Mouse (Mus musculus): ENCODE measurements around the gene Kif28. TPM values are rescaled to one million over a fixed set of nuclear protein-coding genes. Genes with fewer than 3 reads are reported as not detected.
A peak's percentile ranks its signal among the peaks of the same experiment; 100 is the strongest.
"Not testable (repeated sequence)": the region's sequence is repeated elsewhere in the genome, so short reads cannot be mapped to it uniquely, and the experiment has no call there.

Kif28 gene
- polyA plus RNA-seq, 1 experiment: not detected

DNA sequence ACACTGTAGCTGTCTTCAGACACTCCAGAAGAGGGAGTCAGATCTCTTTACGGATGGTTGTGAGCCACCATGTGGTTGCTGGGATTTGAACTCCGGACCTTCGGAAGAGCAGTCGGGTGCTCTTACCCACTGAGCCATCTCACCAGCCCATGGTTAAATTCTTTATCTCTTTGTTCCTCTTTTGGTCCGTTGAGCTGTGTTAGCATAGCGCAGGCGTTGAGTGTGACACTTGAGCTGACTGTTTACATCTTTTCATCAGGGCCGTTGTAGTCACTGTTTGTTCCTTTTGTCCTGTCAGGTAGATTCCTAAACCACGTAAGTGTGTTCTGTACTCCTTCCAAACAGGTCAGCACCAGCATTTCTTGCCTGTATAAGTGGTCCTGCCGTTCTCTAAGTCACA, 62.3 kb downstream of the Kif28 start:
- H3K27ac ChIP-seq (replicated peaks; ENCODE audit: low read depth, low read length); H3K4me1 ChIP-seq (ENCODE audit: control insufficient read depth, insufficient read depth, insufficient read length, low read length); H3K4me3 ChIP-seq (ENCODE audit: insufficient read depth, low read depth, low read length): not testable (repeated sequence)

DNA sequence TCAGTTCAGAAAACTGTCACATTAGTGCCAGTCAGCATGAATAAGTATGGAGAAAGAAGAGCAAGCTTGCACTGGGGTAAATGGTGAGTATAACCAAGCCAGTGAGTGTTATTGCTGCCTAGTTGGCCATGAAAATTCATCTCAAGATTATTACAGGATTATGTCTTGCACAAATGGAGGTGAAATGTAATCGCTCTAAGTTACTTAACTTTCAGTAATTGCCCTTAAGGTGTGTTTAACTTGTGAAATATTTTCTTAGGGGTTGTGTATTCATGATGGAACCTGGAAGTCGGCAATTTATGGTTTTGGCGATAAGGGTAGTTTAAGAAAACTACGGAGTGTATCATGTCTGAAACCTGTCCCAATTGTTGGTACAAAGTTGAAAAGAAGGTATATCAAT, 65.7 kb downstream of the Kif28 start:
- Histone ChIP-seq H3K4me1 (ENCODE audit: control insufficient read depth, insufficient read depth, insufficient read length, low read length) (no peaks in the 10 kb centered on the region), H3K27ac (replicated peaks; ENCODE audit: low read depth, low read length) (no peak overlapping the region), H3K4me3 (ENCODE audit: insufficient read depth, low read depth, low read length) (no peak overlapping the region)

DNA sequence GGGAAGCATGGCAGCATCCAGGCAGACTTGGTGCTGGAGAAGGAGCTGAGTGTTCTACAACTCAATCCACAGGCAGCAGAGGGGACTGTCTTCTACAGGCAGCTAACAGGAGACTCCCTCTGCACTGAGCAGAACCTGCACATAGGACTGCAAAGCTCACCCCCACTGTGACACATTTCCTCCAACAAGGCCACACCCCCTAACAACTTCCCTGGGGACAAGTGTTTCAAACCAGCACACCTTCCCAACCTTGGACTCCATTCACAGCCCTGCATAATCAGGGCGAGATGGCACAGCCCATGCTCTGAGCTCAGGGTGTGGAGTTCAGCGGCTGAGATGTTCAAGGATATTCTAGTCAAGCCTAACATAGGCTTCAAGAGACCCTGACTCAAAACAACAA, 68.0 kb downstream of the Kif28 start:
- H3K4me3 ChIP-seq (ENCODE audit: insufficient read depth, low read depth, low read length): no peak overlapping the region
- no peak overlapping the region for H3K27ac ChIP-seq (replicated peaks; ENCODE audit: low read depth, low read length)
- H3K4me1 ChIP-seq (ENCODE audit: control insufficient read depth, insufficient read depth, insufficient read length, low read length): no peaks in the 10 kb centered on the region

DNA sequence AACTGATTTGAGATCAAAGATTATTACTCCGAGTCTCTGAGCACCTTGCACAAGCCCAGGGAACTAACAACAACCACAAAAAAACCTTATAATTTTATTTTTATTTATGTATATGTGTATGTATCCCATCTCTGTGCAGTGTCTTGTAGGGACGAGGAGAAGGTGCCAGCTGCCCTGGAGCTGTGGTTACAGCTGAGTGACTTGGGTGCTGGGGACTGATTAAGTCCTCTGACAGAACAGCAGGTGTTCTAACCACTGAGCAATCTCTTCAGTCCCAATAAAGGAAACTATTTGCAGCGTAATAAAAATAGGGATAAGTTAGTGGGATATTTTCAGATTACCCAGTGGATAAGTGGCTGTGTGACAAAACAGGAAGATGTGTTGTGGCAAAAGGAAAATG, 70.7 kb downstream of the Kif28 start:
- no peaks in the 10 kb centered on the region for H3K4me1 ChIP-seq (ENCODE audit: control insufficient read depth, insufficient read depth, insufficient read length, low read length)
- H3K4me3 ChIP-seq (ENCODE audit: insufficient read depth, low read depth, low read length): no peak overlapping the region
- no peak overlapping the region for H3K27ac ChIP-seq (replicated peaks; ENCODE audit: low read depth, low read length)

GRCm38 (mm10) chr1:179668836-179669537, 76.1 kb downstream of the Kif28 start:
- no peak overlapping the region for H3K27ac ChIP-seq (replicated peaks; ENCODE audit: low read depth, low read length)
- H3K4me3 ChIP-seq (ENCODE audit: insufficient read depth, low read depth, low read length): peak overlapping the region; percentile 76

GRCm38 (mm10) chr1:179668013-179668805, 76.9 kb downstream of the Kif28 start, which contains the start of gene Sccpdh:
Gene Sccpdh (plus strand): TSS chr1:179668210.
- no peaks in the 10 kb centered on the region for H3K4me1 ChIP-seq (ENCODE audit: control insufficient read depth, insufficient read depth, insufficient read length, low read length)
- peak within 1 kb of the TSS; percentile 76 for H3K4me3 ChIP-seq (ENCODE audit: insufficient read depth, low read depth, low read length)
- no peak within 1 kb of the TSS for H3K27ac ChIP-seq (replicated peaks; ENCODE audit: low read depth, low read length)

More at GRCm38 (mm10) chr1:179668836-179669537, 76.1 kb downstream of the Kif28 start:
- H3K4me1 ChIP-seq (ENCODE audit: control insufficient read depth, insufficient read depth, insufficient read length, low read length): no peaks in the 10 kb centered on the region

- no peaks in the 10 kb centered on the region for H3K4me1 ChIP-seq (ENCODE audit: control insufficient read depth, insufficient read depth, insufficient read length, low read length)
- H3K27ac ChIP-seq (replicated peaks; ENCODE audit: low read depth, low read length): no peak overlapping the region
- H3K4me3 ChIP-seq (ENCODE audit: insufficient read depth, low read depth, low read length): peak overlapping the region; percentile 76
Measured at GRCm38 (mm10) chr1:179667450-179667849, 77.6 kb downstream of the Kif28 start.

DNA sequence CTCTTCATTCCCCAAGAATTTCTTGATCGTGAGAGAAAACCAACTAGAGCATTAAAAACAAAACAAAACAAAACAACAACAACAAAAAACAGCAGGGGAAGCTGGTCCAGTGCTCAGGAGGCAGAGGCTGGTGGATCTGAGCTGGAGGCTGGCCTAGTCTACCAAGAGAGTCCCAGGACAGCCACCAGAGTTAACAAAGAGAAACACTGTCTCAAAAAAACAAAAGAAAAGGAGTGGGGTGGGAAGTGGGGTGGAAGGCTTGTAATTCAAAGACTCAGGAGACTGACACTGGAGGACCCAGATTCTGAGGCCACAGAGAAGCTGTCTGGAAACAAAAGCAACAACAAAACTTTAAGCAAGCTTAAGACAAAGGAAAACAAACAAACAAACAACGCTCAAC, 78.1 kb downstream of the Kif28 start:
- no peak overlapping the region for H3K4me3 ChIP-seq (ENCODE audit: insufficient read depth, low read depth, low read length)

GRCm38 (mm10) chr1:179664309-179664930, 80.7 kb downstream of the Kif28 start:
- Histone ChIP-seq H3K4me1 (ENCODE audit: control insufficient read depth, insufficient read depth, insufficient read length, low read length) (no peaks in the 10 kb centered on the region), H3K27ac (replicated peaks; ENCODE audit: low read depth, low read length) (no peak overlapping the region), H3K4me3 (ENCODE audit: insufficient read depth, low read depth, low read length) (no peak overlapping the region)

More for the DNA sequence above, 78.1 kb downstream of the Kif28 start:
- Histone ChIP-seq H3K27ac (replicated peaks; ENCODE audit: low read depth, low read length) (no peak overlapping the region), H3K4me1 (ENCODE audit: control insufficient read depth, insufficient read depth, insufficient read length, low read length) (no peaks in the 10 kb centered on the region)

GRCm38 (mm10) chr1:179663065-179663464, 82.0 kb downstream of the Kif28 start:
- no peak overlapping the region for H3K4me3 ChIP-seq (ENCODE audit: insufficient read depth, low read depth, low read length)
- no peak overlapping the region for H3K27ac ChIP-seq (replicated peaks; ENCODE audit: low read depth, low read length)
- H3K4me1 ChIP-seq (ENCODE audit: control insufficient read depth, insufficient read depth, insufficient read length, low read length): no peaks in the 10 kb centered on the region

DNA sequence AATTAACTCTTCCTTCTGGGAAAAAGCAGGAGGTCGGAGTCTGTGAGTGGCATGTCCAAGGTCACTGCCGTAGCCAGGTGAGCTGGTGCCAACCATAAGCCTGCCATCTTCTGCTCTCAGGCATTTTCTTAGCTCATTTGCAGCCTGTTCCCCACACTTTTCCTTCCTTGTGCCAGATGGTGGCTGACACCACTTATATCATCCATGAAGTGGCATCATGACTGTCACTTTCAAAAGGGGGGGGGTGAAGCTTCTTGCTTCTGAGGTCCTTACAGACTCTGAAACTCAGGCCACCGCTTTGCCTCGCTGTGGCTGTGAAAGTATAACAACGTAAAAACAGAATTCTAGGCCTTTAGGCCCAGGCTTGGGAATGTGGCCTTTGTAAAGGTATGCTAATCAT, 93.8 kb downstream of the Kif28 start:
- Histone ChIP-seq H3K4me1 (ENCODE audit: control insufficient read depth, insufficient read depth, insufficient read length, low read length) (peaks cover 6% of the 10 kb centered on the region; the same call in 1 of the 2 replicates), H3K4me3 (ENCODE audit: insufficient read depth, low read depth, low read length) (no peak overlapping the region), H3K27ac (replicated peaks; ENCODE audit: low read depth, low read length) (no peak overlapping the region)

DNA sequence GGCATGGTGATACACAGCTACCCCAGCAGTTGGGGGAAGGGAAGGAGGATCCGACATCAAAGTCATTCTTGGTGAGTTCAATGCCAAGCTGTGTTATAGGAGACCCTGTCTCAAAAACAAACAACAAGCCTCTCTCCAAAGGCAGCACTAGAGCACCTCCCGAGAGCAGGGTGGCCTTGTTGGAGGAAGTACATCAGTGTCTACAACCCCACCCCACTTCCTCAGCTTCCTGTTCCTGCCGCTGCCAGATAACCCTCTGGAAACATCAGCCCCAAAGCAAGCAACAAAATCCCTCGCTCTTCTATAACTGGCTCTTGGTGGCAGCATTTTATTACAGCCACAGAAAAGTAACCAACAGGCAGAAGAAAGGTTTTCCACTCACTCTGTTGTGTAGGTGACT, 94.8 kb downstream of the Kif28 start:
- Histone ChIP-seq H3K4me1 (ENCODE audit: control insufficient read depth, insufficient read depth, insufficient read length, low read length) (peaks cover 6% of the 10 kb centered on the region; the same call in 1 of the 2 replicates), H3K4me3 (ENCODE audit: insufficient read depth, low read depth, low read length) (no peak overlapping the region), H3K27ac (replicated peaks; ENCODE audit: low read depth, low read length) (no peak overlapping the region)

DNA sequence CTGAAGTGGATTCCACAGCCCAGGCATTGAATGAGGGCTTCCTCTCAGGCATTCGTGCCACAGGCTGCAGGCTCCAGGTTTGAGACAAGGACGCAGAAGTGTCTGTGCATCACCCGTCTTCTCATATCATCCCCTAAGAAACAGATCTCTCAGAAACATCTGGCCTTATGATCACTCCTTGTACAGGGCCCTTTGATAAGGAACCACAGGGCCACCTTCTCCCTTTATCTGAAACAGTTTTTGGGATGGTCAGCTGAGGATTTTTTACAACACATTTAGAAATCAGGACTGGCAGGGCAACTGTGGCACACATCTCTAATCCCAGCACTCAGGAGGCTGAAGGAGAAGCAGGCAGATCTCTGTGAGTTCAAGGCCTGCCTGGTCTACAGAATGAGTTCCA, 95.7 kb downstream of the Kif28 start:
- Histone ChIP-seq H3K27ac (replicated peaks; ENCODE audit: low read depth, low read length) (no peak overlapping the region), H3K4me3 (ENCODE audit: insufficient read depth, low read depth, low read length) (no peak overlapping the region), H3K4me1 (ENCODE audit: control insufficient read depth, insufficient read depth, insufficient read length, low read length) (peaks cover 6% of the 10 kb centered on the region; the same call in 1 of the 2 replicates)

GRCm38 (mm10) chr1:179648678-179649077, 96.4 kb downstream of the Kif28 start:
- not testable (repeated sequence) for H3K4me1 ChIP-seq (ENCODE audit: control insufficient read depth, insufficient read depth, insufficient read length, low read length); H3K27ac ChIP-seq (replicated peaks; ENCODE audit: low read depth, low read length); H3K4me3 ChIP-seq (ENCODE audit: insufficient read depth, low read depth, low read length)

DNA sequence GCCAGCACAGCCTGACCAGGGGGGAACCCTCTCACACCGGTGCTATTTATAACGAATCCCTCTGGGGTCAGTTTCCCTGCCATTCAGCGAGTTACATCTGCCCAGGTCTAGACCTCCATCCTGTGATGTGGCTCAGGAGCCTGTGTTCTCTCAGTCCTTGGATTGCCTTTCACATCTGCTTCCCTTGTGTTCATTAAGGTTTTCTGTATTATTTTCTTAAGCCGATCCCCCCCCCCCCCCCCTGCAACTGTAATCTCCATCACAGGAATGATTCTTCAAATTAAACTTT, 99.1 kb downstream of the Kif28 start:
- H3K4me1 ChIP-seq (ENCODE audit: control insufficient read depth, insufficient read depth, insufficient read length, low read length): peaks cover 6% of the 10 kb centered on the region; the same call in 1 of the 2 replicates
- 0 out of 2 replicates have a peak overlapping the region, but pooled peaks have one; percentile 31 for H3K4me3 ChIP-seq (ENCODE audit: insufficient read depth, low read depth, low read length)
- no peak overlapping the region for H3K27ac ChIP-seq (replicated peaks; ENCODE audit: low read depth, low read length)
